Mouse (Mus musculus): ENCODE measurements around the gene Cda.

DNA sequence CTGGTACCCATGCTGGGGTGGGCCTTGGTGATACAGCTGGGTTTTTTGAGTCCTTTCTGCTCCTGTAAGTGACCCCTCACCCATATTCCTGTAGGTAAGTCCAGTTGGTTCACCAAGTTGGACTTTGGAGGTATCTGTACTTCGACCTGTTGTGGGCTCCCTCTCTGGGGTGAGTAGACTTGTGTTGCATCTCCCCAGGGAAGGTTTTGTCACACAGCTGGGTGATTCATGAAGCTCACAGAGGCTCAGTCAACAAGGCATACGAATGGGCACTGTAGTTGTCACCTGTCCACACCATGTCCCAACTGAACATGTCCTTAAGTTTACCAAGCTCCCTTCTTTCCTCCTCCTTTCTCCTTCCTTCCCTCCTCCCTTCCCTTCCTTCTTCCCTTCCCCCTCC lies 1.2 kb downstream of the Cda start:
- TF ChIP-seq POLR2A (IDR thresholded peaks at IDR 0.05; ENCODE audit: borderline replicate concordance, low read depth, low read length) (no peak), CTCF (IDR thresholded peaks at IDR 0.05; ENCODE audit: low read depth, low read length) (no peak)
